In genomic region chr15:4043032-4043471, GRCm38 (mm10) we compare ENCODE assay signal across 9 mouse cellular contexts. TPM values are rescaled to one million over a fixed set of nuclear protein-coding genes. Genes with fewer than 3 reads are reported as not detected.
DNase-seq lines count a peak whose midpoint lies in the region; ATAC-seq and TF ChIP-seq lines count a peak whose summit lies in the region.
"Had no signal": no experiment of that assay in that cellular context is flagged by ENCODE, and none has a peak within 500 bp of the region (broad histone marks: within the 10 kb centered on the region; RNA-seq: fewer than 3 reads in every experiment).

No protein-coding gene starts in this region.

- 18% methylated on average over 4 of the region's 4 CpGs for WGBS in lung, adult 2 months
- WGBS in liver, embryonic 16.5 days (ENCODE audit: insufficient replicate concordance) = 22% methylated on average over 4 of the region's 4 CpGs

- DNase-seq in lung, adult 2 months = peak; percentile 27
- no peak for DNase-seq in lung, adult 18-20 months
- peak; percentile 27 to 50 for DNase-seq in heart, postnatal 10 days
- peak; percentile 14 for DNase-seq in skeletal muscle tissue, adult 2 months (ENCODE audit: low read depth, low spot score)
- DNase-seq in layer of hippocampus, adult 9-11 months = no peak
- no peak for DNase-seq in frontal cortex, postnatal 10 days (ENCODE audit: low spot score in 2 of 2)

- H3K27ac ChIP-seq in bone marrow macrophage, adult 2 months (ENCODE audit: insufficient read depth, low read depth, low read length) = no peak overlapping the region
- H3K27ac ChIP-seq in liver, embryonic 16.5 days (ENCODE audit: low read length) = no peak overlapping the region

- H3K4me3 ChIP-seq in lung, adult 2 months (replicated peaks; ENCODE audit: extremely low read depth, low read depth, low read length) = no peak overlapping the region
- H3K4me3 ChIP-seq in bone marrow macrophage, adult 2 months (ENCODE audit: insufficient read depth, low read length) = no peak overlapping the region
- no peak overlapping the region for H3K4me3 ChIP-seq in liver, embryonic 16.5 days (ENCODE audit: low read depth, low read length)
- H3K4me3 ChIP-seq: erythroblast, embryonic 14.5 days had no signal

- H3K27me3 ChIP-seq in liver, embryonic 16.5 days (ENCODE audit: control insufficient read depth, insufficient read depth, low read depth, low read length) = no peaks in the 10 kb centered on the region

- H3K9me3 ChIP-seq in liver, embryonic 16.5 days (replicated peaks; ENCODE audit: control insufficient read depth, low read length) = no peaks in the 10 kb centered on the region

- H3K4me2 ChIP-seq in liver, embryonic 16.5 days (ENCODE audit: low read depth, low read length) = no peak overlapping the region

- intact Hi-C loops in heart, postnatal 10 days (cut with DNase I) = loop anchor here (1.0 to 5.0 kb wide), 3 partner anchors 46 to 746 kb away; partner anchors contain the start of gene AW549877

- H3K4me1 ChIP-seq in lung, adult 2 months (ENCODE audit: control insufficient read depth, insufficient read depth, low read length) = no peaks in the 10 kb centered on the region
- peaks cover 6% of the 10 kb centered on the region for H3K4me1 ChIP-seq in bone marrow macrophage, adult 2 months (ENCODE audit: control insufficient read depth, insufficient read depth, low read length)
- H3K4me1 ChIP-seq in liver, embryonic 16.5 days (ENCODE audit: control insufficient read depth, low read depth, low read length) = no peaks in the 10 kb centered on the region

- no peaks in the 10 kb centered on the region for H3K36me3 ChIP-seq in liver, embryonic 16.5 days (ENCODE audit: control insufficient read depth, insufficient read depth)

- TF ChIP-seq POLR2A in lung, adult 2 months (IDR thresholded peaks at IDR 0.05; ENCODE audit: borderline replicate concordance, extremely low read depth, low read depth, low read length) = no peak
- TF ChIP-seq POLR2A in bone marrow macrophage, adult 2 months (IDR thresholded peaks at IDR 0.05; ENCODE audit: borderline replicate concordance, low read depth, low read length) = no peak

- ATAC-seq in liver, embryonic 16.5 days (ENCODE audit: low read depth) = peak; percentile 9; the same call in 1 of the 2 replicates

- TF ChIP-seq CTCF in lung, adult 2 months (IDR thresholded peaks at IDR 0.05; ENCODE audit: insufficient read depth, low read length) = no peak
- peak; percentile 10; the same call in 1 of the 2 replicates for TF ChIP-seq CTCF in bone marrow macrophage, adult 2 months (IDR thresholded peaks at IDR 0.05; ENCODE audit: low read depth, low read length)

- no peak overlapping the region for H3K9ac ChIP-seq in liver, embryonic 16.5 days (ENCODE audit: low read depth, low read length)

RNA-seq across cellular contexts. Expression of gene Oxct1, which starts 16.9 kb away (rescaled TPM):
- polyA plus RNA-seq in lung, adult 2 months (2012; rRNA removed) = 26.6 and 31.6 TPM in 2 replicates
- 109 and 112 TPM in 2 replicates for polyA plus RNA-seq in bone marrow macrophage, adult 2 months (2012; ENCODE audit: insufficient read depth, insufficient read length, missing spikeins)
- 100 to 1,000 TPM; 229 to 262 TPM for total RNA-seq in heart, postnatal 10 days (2021)
- polyA plus RNA-seq in liver, embryonic 16.5 days (2015; fragmentation: Nextera tagmentation; extraction: Ambion mirVana) = 21.8 and 23.5 TPM in 2 replicates

RNA-seq across cellular contexts. Expression of gene AW549877, which starts 47.5 kb away (rescaled TPM):
- 8.8 and 18.7 TPM in 2 replicates for polyA plus RNA-seq in lung, adult 2 months (2012; rRNA removed)
- 73.6 and 85.0 TPM in 2 replicates for polyA plus RNA-seq in bone marrow macrophage, adult 2 months (2012; ENCODE audit: insufficient read depth, insufficient read length, missing spikeins)
- total RNA-seq in heart, postnatal 10 days (2021) = 10 to 100 TPM; 24.7 to 25.4 TPM
- 6.9 and 7.6 TPM in 2 replicates for polyA plus RNA-seq in liver, embryonic 16.5 days (2015; fragmentation: Nextera tagmentation; extraction: Ambion mirVana)

Comparison
In these comparisons a context has a peak if more than half of its experiments do, and no peak if none do; other contexts are left out.
1. DNase-seq: peak in lung, adult 2 months (single experiment), heart, postnatal 10 days (2 of 2) and skeletal muscle tissue, adult 2 months (single experiment); none in lung, adult 18-20 months (0 of 2), layer of hippocampus, adult 9-11 months (single experiment) and frontal cortex, postnatal 10 days (0 of 2).